29 mouse cellular contexts compared by ENCODE assay signal in the genomic region with DNA sequence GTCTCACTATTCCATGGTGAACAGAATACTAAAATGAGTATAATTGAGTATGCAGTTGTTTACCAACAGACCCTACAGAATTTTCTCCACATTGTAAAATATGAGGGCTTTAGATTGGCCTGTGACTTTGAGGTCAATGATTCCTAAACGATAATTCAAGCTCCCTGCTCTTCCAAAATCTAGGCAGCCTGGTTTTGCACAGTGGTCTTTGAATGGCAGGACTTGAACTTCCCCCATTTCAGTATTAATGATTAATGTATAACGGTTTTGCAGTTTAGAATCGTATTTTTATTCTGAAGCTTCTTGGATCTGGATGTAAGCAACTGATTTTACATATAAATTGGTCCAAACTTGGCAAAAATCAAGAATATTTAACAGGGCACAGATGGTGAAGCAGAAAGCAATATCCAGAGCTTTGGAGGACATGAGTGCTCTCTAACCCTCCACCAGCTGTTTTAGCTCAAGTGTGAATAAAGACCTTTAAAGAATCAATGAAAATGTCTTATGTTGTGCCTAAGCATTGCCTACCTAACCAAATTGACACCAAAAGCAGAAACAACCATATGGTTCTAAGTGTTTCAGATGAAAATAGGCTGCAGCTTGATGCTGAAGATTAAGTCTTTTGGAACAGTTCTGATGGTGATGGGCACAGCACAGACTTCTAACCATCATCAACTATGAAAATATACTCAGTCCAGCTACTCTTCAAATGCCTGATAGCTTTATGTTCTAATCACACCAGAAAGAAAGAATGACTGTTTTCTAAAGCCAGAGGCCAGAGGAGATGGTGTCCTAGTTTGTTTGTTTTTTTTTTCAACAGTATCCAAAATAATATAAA.
DNase-seq lines count a peak whose midpoint lies in the region; ATAC-seq and TF ChIP-seq lines count a peak whose summit lies in the region.
"Had no signal": no experiment of that assay in that cellular context is flagged by ENCODE, and none has a peak within 500 bp of the region (broad histone marks: within the 10 kb centered on the region; RNA-seq: fewer than 3 reads in every experiment).

No protein-coding gene starts in this region.

- H3K4me1 ChIP-seq in forebrain, embryonic 14.5 days (ENCODE audit: control insufficient read depth, insufficient read depth, low read length), result no peaks in the 10 kb centered on the region
- H3K4me1 ChIP-seq in forebrain, embryonic 11.5 days (replicated peaks; ENCODE audit: control insufficient read depth, insufficient read depth, low read length), result no peaks in the 10 kb centered on the region
- H3K4me1 ChIP-seq in midbrain, embryonic 14.5 days (ENCODE audit: control insufficient read depth, insufficient read depth, low read length), result no peaks in the 10 kb centered on the region
- no peaks in the 10 kb centered on the region for H3K4me1 ChIP-seq in midbrain, embryonic 10.5 days
- H3K4me1 ChIP-seq in forebrain, postnatal 0 days (ENCODE audit: insufficient read depth), result no peaks in the 10 kb centered on the region
- H3K4me1 ChIP-seq: heart, embryonic 12.5 days; hindbrain, embryonic 10.5 days; limb, embryonic 10.5 days; liver, embryonic 15.5 days; lung, embryonic 15.5 days; neural tube, embryonic 12.5 days had no signal

- TF ChIP-seq CTCF in forebrain, postnatal 0 days (IDR thresholded peaks at IDR 0.05; ENCODE audit: low read depth), result no peak

- H3K27me3 ChIP-seq in forebrain, embryonic 14.5 days (replicated peaks; ENCODE audit: control insufficient read depth, insufficient read depth, low read length), result no peaks in the 10 kb centered on the region
- H3K27me3 ChIP-seq in forebrain, embryonic 11.5 days (ENCODE audit: control insufficient read depth, insufficient read depth, low read length), result no peaks in the 10 kb centered on the region
- no peaks in the 10 kb centered on the region for H3K27me3 ChIP-seq in midbrain, embryonic 14.5 days (ENCODE audit: control insufficient read depth, insufficient read depth, low read length)
- H3K27me3 ChIP-seq in midbrain, embryonic 10.5 days (ENCODE audit: low read depth, poor library complexity, severe bottlenecking), result no peaks in the 10 kb centered on the region
- H3K27me3 ChIP-seq in forebrain, postnatal 0 days (ENCODE audit: insufficient read depth, low read length), result no peaks in the 10 kb centered on the region
- H3K27me3 ChIP-seq: heart, embryonic 12.5 days; liver, embryonic 15.5 days; lung, embryonic 15.5 days; neural tube, embryonic 12.5 days had no signal

- H3K4me3 ChIP-seq in forebrain, embryonic 14.5 days (ENCODE audit: low read depth, low read length), result no peak overlapping the region
- H3K4me3 ChIP-seq in forebrain, embryonic 11.5 days (ENCODE audit: low read depth, low read length), result no peak overlapping the region
- H3K4me3 ChIP-seq in midbrain, embryonic 14.5 days (replicated peaks; ENCODE audit: low read depth, low read length), result no peak overlapping the region
- H3K4me3 ChIP-seq in midbrain, embryonic 10.5 days, result no peak overlapping the region
- H3K4me3 ChIP-seq in forebrain, postnatal 0 days (ENCODE audit: low read depth, low read length), result no peak overlapping the region
- H3K4me3 ChIP-seq: erythroblast, embryonic 14.5 days; heart, embryonic 12.5 days; hindbrain, embryonic 10.5 days; limb, embryonic 10.5 days; liver, embryonic 15.5 days; lung, embryonic 15.5 days; neural tube, embryonic 12.5 days had no signal

- DNase-seq in forebrain, embryonic 14.5 days (ENCODE audit: low spot score), result peak; percentile 81
- no peak for DNase-seq in forebrain, embryonic 11.5 days (ENCODE audit: low spot score)
- DNase-seq in layer of hippocampus, adult 11-12 months (ENCODE audit: low spot score), result peak; percentile 3
- no peak for DNase-seq in layer of hippocampus, postnatal 36 days
- peak; percentile 6 for DNase-seq in midbrain, embryonic 14.5 days
- no peak for DNase-seq in midbrain, embryonic 10.5 days (ENCODE audit: low spot score)
- peak; percentile 8 for DNase-seq in forebrain, postnatal 0 days
- no peak for DNase-seq in lung, postnatal 4 days
- DNase-seq: adrenal gland, postnatal 25 days; cerebellum, adult 11-12 months; gastrocnemius, postnatal 25 days; heart, adult 18-20 months; heart, postnatal 10 days; kidney, adult 18-20 months; kidney, postnatal 4 days; liver; lung, postnatal 36 days; right cerebral cortex, adult 18-20 months; right cerebral cortex, postnatal 4 days; thymus, postnatal 36 days had no signal

- no peak overlapping the region for H3K9ac ChIP-seq in forebrain, embryonic 14.5 days (ENCODE audit: low read length)
- H3K9ac ChIP-seq in forebrain, embryonic 11.5 days (ENCODE audit: low read length), result no peak overlapping the region
- no peak overlapping the region for H3K9ac ChIP-seq in midbrain, embryonic 14.5 days (replicated peaks; ENCODE audit: low read length)
- H3K9ac ChIP-seq in forebrain, postnatal 0 days, result no peak overlapping the region
- H3K9ac ChIP-seq: heart, embryonic 12.5 days; liver, embryonic 15.5 days; lung, embryonic 15.5 days; neural tube, embryonic 12.5 days had no signal

- no peak overlapping the region for H3K4me2 ChIP-seq in forebrain, embryonic 14.5 days (ENCODE audit: low read length)
- no peak overlapping the region for H3K4me2 ChIP-seq in forebrain, embryonic 11.5 days (ENCODE audit: low read depth, low read length, severe bottlenecking)
- no peak overlapping the region for H3K4me2 ChIP-seq in midbrain, embryonic 14.5 days (ENCODE audit: low read length)
- H3K4me2 ChIP-seq in forebrain, postnatal 0 days (ENCODE audit: low read depth), result no peak overlapping the region
- H3K4me2 ChIP-seq: heart, embryonic 12.5 days; liver, embryonic 15.5 days; lung, embryonic 15.5 days; neural tube, embryonic 12.5 days had no signal

- no peaks in the 10 kb centered on the region for H3K9me3 ChIP-seq in forebrain, embryonic 14.5 days (replicated peaks; ENCODE audit: control insufficient read depth, low read length)
- H3K9me3 ChIP-seq in forebrain, embryonic 11.5 days (ENCODE audit: control insufficient read depth, low read length), result no peaks in the 10 kb centered on the region
- H3K9me3 ChIP-seq in midbrain, embryonic 14.5 days (ENCODE audit: control insufficient read depth, low read length), result no peaks in the 10 kb centered on the region
- H3K9me3 ChIP-seq in midbrain, embryonic 10.5 days (replicated peaks), result no peaks in the 10 kb centered on the region
- no peaks in the 10 kb centered on the region for H3K9me3 ChIP-seq in forebrain, postnatal 0 days (ENCODE audit: low read length)
- H3K9me3 ChIP-seq: hindbrain, embryonic 10.5 days; limb, embryonic 10.5 days; liver, embryonic 15.5 days; lung, embryonic 15.5 days; neural tube, embryonic 12.5 days had no signal

- no peak overlapping the region for H3K27ac ChIP-seq in forebrain, embryonic 14.5 days (ENCODE audit: low read depth, low read length)
- no peak overlapping the region for H3K27ac ChIP-seq in forebrain, embryonic 11.5 days (ENCODE audit: low read depth, low read length)
- no peak overlapping the region for H3K27ac ChIP-seq in midbrain, embryonic 14.5 days (replicated peaks; ENCODE audit: low read depth, low read length)
- no peak overlapping the region for H3K27ac ChIP-seq in midbrain, embryonic 10.5 days (replicated peaks)
- H3K27ac ChIP-seq in forebrain, postnatal 0 days (ENCODE audit: low read depth, low read length), result no peak overlapping the region
- H3K27ac ChIP-seq: hindbrain, embryonic 10.5 days; limb, embryonic 10.5 days; liver, embryonic 15.5 days; lung, embryonic 15.5 days; neural tube, embryonic 12.5 days had no signal

- no peaks in the 10 kb centered on the region for H3K36me3 ChIP-seq in forebrain, embryonic 14.5 days (ENCODE audit: control insufficient read depth, insufficient read depth, low read length)
- H3K36me3 ChIP-seq in forebrain, embryonic 11.5 days (ENCODE audit: control insufficient read depth, insufficient read depth, low read length), result no peaks in the 10 kb centered on the region
- H3K36me3 ChIP-seq in midbrain, embryonic 14.5 days (ENCODE audit: control insufficient read depth, insufficient read depth, low read length), result no peaks in the 10 kb centered on the region
- no peaks in the 10 kb centered on the region for H3K36me3 ChIP-seq in midbrain, embryonic 10.5 days
- H3K36me3 ChIP-seq in forebrain, postnatal 0 days (ENCODE audit: insufficient read depth), result no peaks in the 10 kb centered on the region
- H3K36me3 ChIP-seq: heart, embryonic 12.5 days; hindbrain, embryonic 10.5 days; limb, embryonic 10.5 days; liver, embryonic 15.5 days; lung, embryonic 15.5 days; neural tube, embryonic 12.5 days had no signal

- ATAC-seq in forebrain, embryonic 14.5 days, result peak; percentile 95
- no peak for ATAC-seq in forebrain, embryonic 11.5 days (replicated peaks; ENCODE audit: low FRiP score)
- ATAC-seq in midbrain, embryonic 14.5 days (ENCODE audit: low FRiP score, low TSS enrichment), result no peak
- no peak for ATAC-seq in forebrain, postnatal 0 days
- ATAC-seq: CD4-positive, CD25-positive, alpha-beta regulatory T cell, adult 4 months; inflammation-experienced regulatory T-cells, adult 6 months had no signal

- WGBS in forebrain, embryonic 14.5 days, result 54% methylated on average over 3 of the region's 3 CpGs
- WGBS in forebrain, embryonic 11.5 days, result 84% methylated on average over 3 of the region's 3 CpGs
- WGBS in midbrain, embryonic 14.5 days, result 70% methylated on average over 3 of the region's 3 CpGs
- 88% methylated on average over 3 of the region's 3 CpGs for WGBS in midbrain, embryonic 10.5 days
- WGBS in forebrain, postnatal 0 days, result 32% methylated on average over 3 of the region's 3 CpGs

Comparison
In these comparisons a context has a peak if more than half of its experiments do, and no peak if none do; other contexts are left out.
1. DNase-seq: peak in forebrain, embryonic 14.5 days (single experiment), layer of hippocampus, adult 11-12 months (single experiment), midbrain, embryonic 14.5 days (single experiment) and forebrain, postnatal 0 days (single experiment); none in forebrain, embryonic 11.5 days (single experiment), layer of hippocampus, postnatal 36 days (0 of 2), midbrain, embryonic 10.5 days (single experiment) and lung, postnatal 4 days (0 of 2).